Mouse (Mus musculus) C2C12 (cell line): ENCODE measurements around the gene Aqp3.

Experiments
- CTCF ChIP-seq: IDR thresholded peaks from one replicate; pipeline ENCODE4 v1.5.1; 2011; ENCODE audit not compliant: control insufficient read depth, insufficient read depth, insufficient read length
- MAX ChIP-seq: IDR thresholded peaks from one replicate; pipeline ENCODE4 v1.6.1; 2011; ENCODE audit warnings: mild to moderate bottlenecking, control low read depth
- MYOD1 ChIP-seq: IDR thresholded peaks from one replicate; pipeline ENCODE4 v1.6.1; 2011; ENCODE audit warnings: low read depth; ENCODE audit not compliant: control insufficient read depth, insufficient read length
- MYOG ChIP-seq: IDR thresholded peaks from one replicate; pipeline ENCODE4 v1.6.1; 2011; ENCODE audit not compliant: control insufficient read depth, insufficient read length; ENCODE audit errors: extremely low read depth

DNA sequence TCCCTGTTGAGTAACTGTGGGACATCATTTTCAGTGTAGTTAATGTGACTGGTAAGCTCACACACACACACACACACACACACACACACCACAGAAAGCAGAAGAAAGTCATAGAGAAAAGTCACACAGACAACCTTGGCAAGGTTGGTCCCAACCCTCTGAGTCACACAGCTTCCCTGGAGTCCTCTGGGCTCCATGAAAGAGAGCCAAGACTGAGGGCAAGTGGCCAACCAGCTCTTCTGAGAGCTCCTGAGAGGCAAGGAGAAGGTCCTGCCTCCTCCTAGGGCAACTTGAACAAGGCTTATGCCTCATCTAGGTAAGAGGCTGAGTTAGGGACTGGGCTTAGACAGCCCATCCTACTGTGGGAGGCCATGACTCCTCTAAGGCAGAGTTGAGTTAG, 4.9 kb upstream of the Aqp3 start:
- no peak for TF ChIP-seq CTCF
- TF ChIP-seq MYOG, result no peak
- TF ChIP-seq MYOD1, result no peak
- no peak for TF ChIP-seq MAX
